Mouse (Mus musculus): ENCODE data around the gene Bahcc1. TPM values are rescaled to one million over a fixed set of nuclear protein-coding genes. Genes with fewer than 3 reads are reported as not detected.
A peak's percentile ranks its signal among the peaks of the same experiment; 100 is the strongest.

The Bahcc1 gene
- polyA plus RNA-seq, 1 experiment from 2014 or later = 17.0 TPM

GRCm38 (mm10) chr11:120200621-120201020, 32.1 kb upstream of the Bahcc1 start:
- no peak overlapping the region for H3K4me3 ChIP-seq (ENCODE audit: low read depth, low read length)
- no peak overlapping the region for H3K27ac ChIP-seq (ENCODE audit: low read depth, low read length)
- H3K9me3 ChIP-seq (ENCODE audit: control insufficient read depth, low read length) = no peaks in the 10 kb centered on the region
- no peaks in the 10 kb centered on the region for H3K27me3 ChIP-seq (ENCODE audit: control insufficient read depth, insufficient read depth, low read length)
- no peak overlapping the region for H3K4me2 ChIP-seq (ENCODE audit: low read depth, low read length)
- H3K4me1 ChIP-seq (ENCODE audit: control insufficient read depth, insufficient read depth, low read length) = no peaks in the 10 kb centered on the region; the same call in 1 of the 2 replicates
- no peaks in the 10 kb centered on the region for H3K36me3 ChIP-seq (ENCODE audit: control insufficient read depth, insufficient read depth, low read length)
- H3K9ac ChIP-seq (replicated peaks; ENCODE audit: low read depth, low read length) = no peak overlapping the region
- no peak for ATAC-seq (ENCODE audit: low read depth)
- 73% methylated on average over 6 of the region's 6 CpGs for WGBS

GRCm38 (mm10) chr11:120204200-120204599, 28.5 kb upstream of the Bahcc1 start:
- Histone ChIP-seq H3K9me3 (ENCODE audit: control insufficient read depth, low read length) (no peaks in the 10 kb centered on the region), H3K9ac (replicated peaks; ENCODE audit: low read depth, low read length) (no peak overlapping the region), H3K36me3 (ENCODE audit: control insufficient read depth, insufficient read depth, low read length) (no peaks in the 10 kb centered on the region), H3K4me3 (ENCODE audit: low read depth, low read length) (no peak overlapping the region), H3K27ac (ENCODE audit: low read depth, low read length) (no peak overlapping the region), H3K27me3 (ENCODE audit: control insufficient read depth, insufficient read depth, low read length) (no peaks in the 10 kb centered on the region), H3K4me2 (ENCODE audit: low read depth, low read length) (no peak overlapping the region), H3K4me1 (ENCODE audit: control insufficient read depth, insufficient read depth, low read length) (no peaks in the 10 kb centered on the region)
- WGBS = 92% methylated on average over 5 of the region's 5 CpGs
- ATAC-seq (ENCODE audit: low read depth) = no peak

DNA sequence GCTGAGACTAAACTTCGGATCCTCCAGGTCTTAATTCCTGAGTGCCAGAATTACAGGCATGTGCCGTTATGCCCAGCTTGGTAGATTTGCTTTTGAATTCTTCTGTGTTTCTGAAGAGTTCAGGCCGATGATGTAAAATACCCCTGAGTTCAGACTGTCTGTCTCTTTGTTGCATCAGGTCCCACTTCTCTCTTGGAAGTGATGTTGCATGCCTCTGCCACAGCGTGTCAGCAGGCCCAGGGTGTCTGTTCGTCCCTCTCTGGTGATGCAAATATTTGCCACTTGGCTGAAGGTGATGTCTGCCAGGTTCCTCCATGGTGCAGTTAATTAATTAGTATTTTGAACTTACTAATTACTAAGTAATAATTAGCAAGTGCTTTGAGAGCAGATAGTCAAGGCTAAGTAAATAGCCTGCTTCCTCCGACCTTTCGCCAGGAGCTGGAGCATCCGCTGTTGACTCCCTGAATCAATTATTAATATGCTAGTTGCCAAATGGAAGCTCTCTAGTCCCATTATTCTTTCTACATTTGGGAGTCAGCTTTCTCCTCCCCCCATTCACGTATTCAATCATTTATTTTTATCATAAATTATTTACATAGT, 26.6 kb upstream of the Bahcc1 start:
- ATAC-seq (ENCODE audit: low read depth) = no peak
- Histone ChIP-seq H3K9me3 (ENCODE audit: control insufficient read depth, low read length) (no peaks in the 10 kb centered on the region), H3K4me1 (ENCODE audit: control insufficient read depth, insufficient read depth, low read length) (no peaks in the 10 kb centered on the region), H3K27ac (ENCODE audit: low read depth, low read length) (no peak overlapping the region; the same call in 1 of the 2 replicates), H3K9ac (replicated peaks; ENCODE audit: low read depth, low read length) (no peak overlapping the region), H3K4me3 (ENCODE audit: low read depth, low read length) (no peak overlapping the region), H3K27me3 (ENCODE audit: control insufficient read depth, insufficient read depth, low read length) (no peaks in the 10 kb centered on the region), H3K4me2 (ENCODE audit: low read depth, low read length) (no peak overlapping the region), H3K36me3 (ENCODE audit: control insufficient read depth, insufficient read depth, low read length) (no peaks in the 10 kb centered on the region)
- 62% methylated on average over 9 of the region's 9 CpGs for WGBS

DNA sequence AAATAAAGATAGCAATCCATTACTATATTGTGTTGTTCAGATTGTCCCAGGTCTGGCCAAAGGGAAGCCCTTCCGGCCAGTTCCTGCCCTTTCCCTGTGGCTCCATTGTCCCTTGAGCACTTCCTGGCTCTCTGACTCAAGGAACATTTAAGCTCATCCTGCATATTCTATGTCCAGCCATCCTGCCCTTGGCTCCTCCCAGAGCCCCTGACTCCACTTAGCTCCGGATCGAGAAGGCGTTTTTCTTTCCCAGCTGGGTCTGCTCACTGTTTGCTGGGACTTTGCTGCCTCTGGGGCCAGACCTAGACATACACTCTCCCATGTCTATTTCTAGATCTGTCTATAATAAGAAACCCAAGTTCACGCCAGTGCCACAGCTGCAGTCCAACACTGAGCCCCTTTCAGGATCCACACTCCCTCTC, 26.1 kb upstream of the Bahcc1 start:
- H3K4me2 ChIP-seq (ENCODE audit: low read depth, low read length) = no peak overlapping the region
- ATAC-seq (ENCODE audit: low read depth) = no peak
- H3K4me3 ChIP-seq (ENCODE audit: low read depth, low read length) = no peak overlapping the region
- H3K27me3 ChIP-seq (ENCODE audit: control insufficient read depth, insufficient read depth, low read length) = no peaks in the 10 kb centered on the region
- WGBS = 49% methylated on average over 5 of the region's 5 CpGs
- H3K4me1 ChIP-seq (ENCODE audit: control insufficient read depth, insufficient read depth, low read length) = no peaks in the 10 kb centered on the region
- H3K9ac ChIP-seq (replicated peaks; ENCODE audit: low read depth, low read length) = no peak overlapping the region
- no peaks in the 10 kb centered on the region for H3K36me3 ChIP-seq (ENCODE audit: control insufficient read depth, insufficient read depth, low read length)
- H3K27ac ChIP-seq (ENCODE audit: low read depth, low read length) = no peak overlapping the region; the same call in 1 of the 2 replicates
- no peaks in the 10 kb centered on the region for H3K9me3 ChIP-seq (ENCODE audit: control insufficient read depth, low read length)

- 64% methylated on average over 2 of the region's 2 CpGs for WGBS
- ATAC-seq (ENCODE audit: low read depth) = no peak
These were observed 23.9 kb upstream of the Bahcc1 start for GRCm38 (mm10) chr11:120208848-120209247.

DNA sequence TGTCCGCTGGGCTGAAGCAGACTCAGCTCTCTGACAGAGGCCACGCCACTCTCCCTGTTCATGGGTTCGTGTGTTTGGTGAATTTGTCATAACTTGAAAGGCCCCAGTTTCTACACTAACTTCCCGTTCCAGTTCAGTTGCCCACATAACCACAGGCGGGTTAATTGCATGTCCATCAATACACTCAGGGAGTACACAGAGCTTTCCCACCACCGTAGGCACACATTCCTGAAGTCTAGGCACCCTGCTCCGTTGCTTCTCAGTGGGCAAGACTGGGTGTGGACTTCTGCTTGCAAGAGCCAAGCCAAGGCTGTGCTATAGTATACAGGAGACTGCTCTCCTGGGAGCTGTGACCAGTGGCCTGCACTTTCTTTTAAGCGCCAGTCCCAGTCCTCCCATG, 23.3 kb upstream of the Bahcc1 start:
- no peak overlapping the region for H3K4me3 ChIP-seq (ENCODE audit: low read depth, low read length)
- no peaks in the 10 kb centered on the region for H3K27me3 ChIP-seq (ENCODE audit: control insufficient read depth, insufficient read depth, low read length)
- H3K4me2 ChIP-seq (ENCODE audit: low read depth, low read length) = no peak overlapping the region
- 78% methylated on average over 8 of the region's 8 CpGs for WGBS
- no peaks in the 10 kb centered on the region for H3K9me3 ChIP-seq (ENCODE audit: control insufficient read depth, low read length)
- no peak for ATAC-seq (ENCODE audit: low read depth)
- no peaks in the 10 kb centered on the region for H3K36me3 ChIP-seq (ENCODE audit: control insufficient read depth, insufficient read depth, low read length)
- H3K9ac ChIP-seq (replicated peaks; ENCODE audit: low read depth, low read length) = no peak overlapping the region
- H3K27ac ChIP-seq (ENCODE audit: low read depth, low read length) = no peak overlapping the region
- no peaks in the 10 kb centered on the region for H3K4me1 ChIP-seq (ENCODE audit: control insufficient read depth, insufficient read depth, low read length)

More at GRCm38 (mm10) chr11:120208848-120209247, 23.9 kb upstream of the Bahcc1 start:
- Histone ChIP-seq H3K27ac (ENCODE audit: low read depth, low read length) (no peak overlapping the region), H3K9ac (replicated peaks; ENCODE audit: low read depth, low read length) (no peak overlapping the region), H3K4me3 (ENCODE audit: low read depth, low read length) (no peak overlapping the region), H3K4me1 (ENCODE audit: control insufficient read depth, insufficient read depth, low read length) (no peaks in the 10 kb centered on the region), H3K4me2 (ENCODE audit: low read depth, low read length) (no peak overlapping the region), H3K27me3 (ENCODE audit: control insufficient read depth, insufficient read depth, low read length) (no peaks in the 10 kb centered on the region), H3K36me3 (ENCODE audit: control insufficient read depth, insufficient read depth, low read length) (no peaks in the 10 kb centered on the region), H3K9me3 (ENCODE audit: control insufficient read depth, low read length) (no peaks in the 10 kb centered on the region)

- 47% methylated on average over 10 of the region's 10 CpGs for WGBS
- Histone ChIP-seq H3K4me2 (ENCODE audit: low read depth, low read length) (no peak overlapping the region), H3K9me3 (ENCODE audit: control insufficient read depth, low read length) (no peaks in the 10 kb centered on the region), H3K4me3 (ENCODE audit: low read depth, low read length) (no peak overlapping the region), H3K9ac (replicated peaks; ENCODE audit: low read depth, low read length) (no peak overlapping the region), H3K27ac (ENCODE audit: low read depth, low read length) (peak overlapping the region; percentile 79; the same call in 1 of the 2 replicates), H3K4me1 (ENCODE audit: control insufficient read depth, insufficient read depth, low read length) (peaks cover 22% of the 10 kb centered on the region), H3K36me3 (ENCODE audit: control insufficient read depth, insufficient read depth, low read length) (no peaks in the 10 kb centered on the region), H3K27me3 (ENCODE audit: control insufficient read depth, insufficient read depth, low read length) (no peaks in the 10 kb centered on the region)
- no peak; the same call in 1 of the 2 replicates for ATAC-seq (ENCODE audit: low read depth)
These were observed 17.0 kb upstream of the Bahcc1 start for GRCm38 (mm10) chr11:120215726-120216241.

DNA sequence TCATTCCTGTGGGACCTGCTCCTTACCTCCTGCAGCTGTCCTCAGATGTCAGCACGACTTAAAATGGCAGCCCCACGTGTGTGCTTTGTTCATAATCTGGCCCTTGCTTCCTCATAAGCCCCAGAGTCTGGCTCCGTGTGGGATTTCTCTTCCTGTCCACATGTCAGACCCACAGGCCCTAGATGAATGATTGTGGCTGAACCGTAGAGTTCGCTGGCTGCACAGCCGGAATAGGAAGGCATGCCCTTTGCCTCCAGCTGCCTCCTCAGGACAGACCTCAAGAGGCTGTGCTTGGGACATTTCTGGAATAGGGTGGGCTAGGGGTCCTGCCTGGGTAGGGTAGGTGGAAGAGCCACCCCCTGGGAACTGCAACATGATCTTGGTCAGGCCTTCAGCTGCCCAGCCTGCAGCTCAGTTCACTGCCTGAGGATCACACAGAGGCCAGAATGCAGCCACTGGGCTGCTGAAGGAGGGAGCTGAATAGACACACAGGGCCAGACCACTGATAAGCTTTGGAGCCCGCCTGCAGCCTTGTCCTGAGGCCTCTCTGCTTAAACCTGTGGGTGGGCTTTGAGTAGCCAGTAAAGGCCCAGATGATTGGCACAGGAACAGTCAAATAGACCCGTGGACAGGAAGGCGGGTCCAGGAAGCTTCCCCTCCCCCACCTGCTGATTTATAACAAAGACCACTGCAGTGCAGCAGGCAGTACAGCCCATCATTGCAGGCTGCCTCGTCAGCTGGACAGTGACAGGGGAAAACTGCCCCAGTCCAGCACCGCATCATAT, 16.0 kb upstream of the Bahcc1 start:
- 9% methylated on average over 11 of the region's 11 CpGs for WGBS
- H3K36me3 ChIP-seq (ENCODE audit: control insufficient read depth, insufficient read depth, low read length) = no peaks in the 10 kb centered on the region
- H3K27me3 ChIP-seq (ENCODE audit: control insufficient read depth, insufficient read depth, low read length) = no peaks in the 10 kb centered on the region
- H3K27ac ChIP-seq (ENCODE audit: low read depth, low read length) = peak overlapping the region; percentile 79
- H3K9me3 ChIP-seq (ENCODE audit: control insufficient read depth, low read length) = no peaks in the 10 kb centered on the region
- peak overlapping the region; percentile 46 for H3K9ac ChIP-seq (replicated peaks; ENCODE audit: low read depth, low read length)
- H3K4me2 ChIP-seq (ENCODE audit: low read depth, low read length) = 0 out of 2 replicates have a peak overlapping the region, but pooled peaks have one; percentile 4
- H3K4me3 ChIP-seq (ENCODE audit: low read depth, low read length) = no peak overlapping the region
- ATAC-seq (ENCODE audit: low read depth) = peak; percentile 83
- peaks cover 28% of the 10 kb centered on the region for H3K4me1 ChIP-seq (ENCODE audit: control insufficient read depth, insufficient read depth, low read length)
